Mouse (Mus musculus): Measurements from ENCODE around the gene Ubr4.

- TF ChIP-seq EP300 (IDR thresholded peaks at IDR 0.05; ENCODE audit: low read depth) = no peak
- no peak for TF ChIP-seq CTCF (IDR thresholded peaks at IDR 0.05; ENCODE audit: low read depth)
These were observed 70.9 kb downstream of the Ubr4 start for GRCm38 (mm10) chr4:139423270-139423669.
